Mouse (Mus musculus) liver, postnatal 0 days (tissue): ENCODE measurements around the gene Rnf19b.

ENCODE experiments used
- CTCF ChIP-seq: sonication (generic); IDR thresholded peaks from 2 replicates; pipeline ENCODE4 v1.5.1; 2016; ENCODE audit warnings: antibody characterized with exemption, low read depth
- EP300 ChIP-seq: IDR thresholded peaks from 2 replicates; pipeline ENCODE4 v1.6.1; 2016; ENCODE audit warnings: antibody characterized with exemption, low read depth, mild to moderate bottlenecking

DNA sequence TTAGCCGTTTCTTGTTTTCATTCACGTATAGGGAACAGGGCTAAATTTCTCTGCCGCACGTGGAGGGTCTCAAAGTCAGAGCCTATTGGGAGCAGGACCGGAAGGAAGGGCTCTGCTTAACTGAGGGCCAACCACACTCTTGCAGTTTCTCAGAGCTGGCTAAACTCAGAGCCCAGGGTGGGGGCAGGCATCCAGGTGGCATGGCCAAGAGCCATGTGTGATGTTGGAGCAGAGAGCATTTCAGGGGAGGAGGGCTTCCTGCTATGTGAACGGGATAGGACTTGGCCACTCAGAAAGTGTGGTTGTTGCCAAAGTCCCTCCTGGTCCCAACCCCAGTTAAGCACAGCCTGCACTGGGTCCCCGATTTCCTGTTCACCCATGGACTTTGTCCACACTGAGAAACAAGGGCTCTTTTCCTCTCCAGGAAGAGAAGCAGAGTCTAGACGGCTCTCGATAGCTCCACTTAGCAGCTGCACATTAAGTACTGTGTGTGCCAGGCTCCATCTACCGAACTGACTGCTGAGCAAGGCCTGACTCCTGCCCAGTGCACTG, 49.4 kb downstream of the Rnf19b start:
- TF ChIP-seq CTCF (no peak), EP300 (no peak)
